Mouse (Mus musculus) heart, embryonic 12.5 days (tissue): ENCODE measurements around the gene Magi2. TPM values are rescaled to one million over a fixed set of nuclear protein-coding genes. Genes with fewer than 3 reads are reported as not detected.
"Not testable (repeated sequence)": the region's sequence is repeated elsewhere in the genome, so short reads cannot be mapped to it uniquely, and the experiment has no call there.

ENCODE experiments used
- ATAC-seq: fragments of 200-750 bp; cut with Nextera tagmentation; 2 replicates; pipeline ENCODE4 v1.8.0; 2017; ENCODE audit warnings: moderate TSS enrichment, moderate library complexity; ENCODE audit not compliant: insufficient number of reproducible peaks, low FRiP score
- H3K27ac ChIP-seq: fragments of 300-500 bp; sonication (generic); 2 replicates; pipeline ENCODE4 v1.5.1; 2016; ENCODE audit warnings: mild to moderate bottlenecking, moderate library complexity; ENCODE audit not compliant: poor library complexity, severe bottlenecking
- H3K27me3 ChIP-seq: fragments of 300-500 bp; sonication (generic); replicated peaks from 2 replicates; pipeline ENCODE4 v1.6.1; 2016; ENCODE audit warnings: mild to moderate bottlenecking, moderate library complexity
- H3K36me3 ChIP-seq: fragments of 300-500 bp; sonication (generic); 2 replicates; pipeline ENCODE4 v1.6.1; 2016; ENCODE audit warnings: mild to moderate bottlenecking, moderate library complexity
- H3K4me1 ChIP-seq: fragments of 300-500 bp; sonication (generic); replicated peaks from 2 replicates; pipeline ENCODE4 v1.6.1; 2016; ENCODE audit warnings: mild to moderate bottlenecking
- H3K4me2 ChIP-seq: fragments of 300-500 bp; sonication (generic); 2 replicates; pipeline ENCODE4 v1.6.1; 2016; ENCODE audit warnings: mild to moderate bottlenecking, moderate library complexity
- H3K4me3 ChIP-seq: fragments of 300-500 bp; sonication (generic); 2 replicates; pipeline ENCODE4 v1.5.1; 2016; ENCODE audit warnings: mild to moderate bottlenecking
- H3K9ac ChIP-seq: fragments of 300-500 bp; sonication (generic); 2 replicates; pipeline ENCODE4 v1.6.1; 2016; ENCODE audit warnings: mild to moderate bottlenecking, moderate library complexity
- H3K9me3 ChIP-seq: fragments of 300-500 bp; sonication (generic); replicated peaks from 2 replicates; pipeline ENCODE4 v1.6.1; 2016; ENCODE audit warnings: mild to moderate bottlenecking, moderate library complexity
- WGBS: fragments of 180-500 bp; shearing (Covaris S2); methylation state at CpG from one replicate; pipeline ENCODE4 v1.1.7; 2016; 5-methylcytosine and 5-hydroxymethylcytosine counted together
- polyA plus RNA-seq: library from polyadenylated mRNA; unstranded; fragments of >200 nt; fragmentation: Nextera tagmentation; extraction: Ambion mirVana; gene quantifications from 2 replicates; pipeline ENCODE4 v1.2.1, GENCODE M21; 2016

Gene Magi2
- polyA plus RNA-seq, 1 experiment from 2014 or later, result 3.9 TPM

DNA sequence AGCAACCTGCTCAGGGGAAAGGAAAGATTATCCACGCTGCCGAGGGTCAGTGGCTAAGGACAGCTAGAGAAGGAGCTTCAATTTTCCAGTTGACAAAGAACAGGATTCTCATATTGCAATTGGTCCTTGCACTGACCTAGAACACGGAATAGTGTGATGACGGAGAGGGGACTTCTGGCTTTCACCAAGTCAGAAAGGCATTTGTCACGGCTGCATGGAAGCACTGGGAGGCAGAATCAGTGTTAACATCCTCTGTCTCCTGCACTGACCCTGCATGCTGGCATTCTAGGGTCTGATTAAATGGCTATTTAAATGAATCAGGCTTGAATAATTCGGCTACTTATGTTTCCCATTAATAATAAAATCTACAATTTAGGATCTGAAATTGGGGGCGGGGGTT lies 1455.4 kb downstream of the Magi2 start:
- no peak for ATAC-seq

GRCm38 (mm10) chr5:20684112-20684511 lies 1457.3 kb downstream of the Magi2 start:
- no peaks in the 10 kb centered on the region for H3K27me3 ChIP-seq
- no peaks in the 10 kb centered on the region for H3K36me3 ChIP-seq
- H3K4me2 ChIP-seq, result no peak overlapping the region
- H3K9ac ChIP-seq, result no peak overlapping the region
- H3K9me3 ChIP-seq, result no peaks in the 10 kb centered on the region
- no peak for ATAC-seq
- no peak overlapping the region for H3K4me3 ChIP-seq
- 62% methylated on average over 6 of the region's 6 CpGs for WGBS
- H3K4me1 ChIP-seq, result no peaks in the 10 kb centered on the region
- H3K27ac ChIP-seq, result no peak overlapping the region

More for the DNA sequence above, 1455.4 kb downstream of the Magi2 start:
- no peaks in the 10 kb centered on the region for H3K36me3 ChIP-seq
- WGBS, result 68% methylated on average over 7 of the region's 7 CpGs
- no peaks in the 10 kb centered on the region for H3K4me1 ChIP-seq
- no peak overlapping the region for H3K9ac ChIP-seq
- no peaks in the 10 kb centered on the region for H3K9me3 ChIP-seq
- H3K4me3 ChIP-seq, result no peak overlapping the region
- no peaks in the 10 kb centered on the region for H3K27me3 ChIP-seq
- no peak overlapping the region for H3K4me2 ChIP-seq
- H3K27ac ChIP-seq, result no peak overlapping the region

DNA sequence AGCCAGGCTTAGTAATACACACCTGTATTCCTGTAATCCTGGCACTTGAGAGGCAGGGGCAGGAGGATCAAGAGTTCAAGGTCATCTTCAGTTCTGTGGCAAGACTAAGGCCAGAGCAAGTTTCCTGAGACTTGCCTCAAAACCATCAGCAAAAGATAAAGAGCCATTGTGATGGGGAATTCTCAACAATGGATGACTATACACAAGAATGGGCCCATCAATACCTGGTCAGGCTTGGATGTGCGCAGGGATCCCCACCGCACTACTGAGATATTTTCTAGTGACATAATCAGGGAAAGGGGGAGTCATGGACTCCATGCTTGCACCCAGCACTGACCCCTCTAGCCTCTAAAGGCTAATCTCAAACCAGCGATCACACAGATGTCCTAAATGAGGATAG lies 1465.4 kb downstream of the Magi2 start:
- Histone ChIP-seq H3K4me3 (no peak overlapping the region), H3K27me3 (no peaks in the 10 kb centered on the region), H3K4me1 (no peaks in the 10 kb centered on the region), H3K27ac (no peak overlapping the region), H3K36me3 (no peaks in the 10 kb centered on the region), H3K9ac (no peak overlapping the region), H3K9me3 (peaks cover 9% of the 10 kb centered on the region), H3K4me2 (no peak overlapping the region)
- no peak for ATAC-seq
- WGBS, result 96% methylated on average over 3 of the region's 3 CpGs

- WGBS, result 71% methylated on average over 5 of the region's 5 CpGs
Observed at GRCm38 (mm10) chr5:20699116-20699515, 1472.3 kb downstream of the Magi2 start.

GRCm38 (mm10) chr5:20701483-20702421 lies 1474.9 kb downstream of the Magi2 start:
- Histone ChIP-seq H3K4me3 (peak overlapping the region; percentile 65), H3K27me3 (no peaks in the 10 kb centered on the region), H3K9ac (peak overlapping the region; percentile 85), H3K9me3 (no peaks in the 10 kb centered on the region), H3K27ac (peak overlapping the region; percentile 84), H3K4me2 (peak overlapping the region; percentile 80), H3K4me1 (peaks cover 4% of the 10 kb centered on the region; the same call in 1 of the 2 replicates), H3K36me3 (no peaks in the 10 kb centered on the region)
- ATAC-seq, result peak; percentile 90
- WGBS, result under 1% methylated on average over 57 of the region's 57 CpGs

More at GRCm38 (mm10) chr5:20699116-20699515, 1472.3 kb downstream of the Magi2 start:
- Histone ChIP-seq H3K4me3 (no peak overlapping the region), H3K27ac (no peak overlapping the region), H3K9me3 (peaks cover 3% of the 10 kb centered on the region), H3K27me3 (no peaks in the 10 kb centered on the region), H3K4me1 (peaks cover 4% of the 10 kb centered on the region; the same call in 1 of the 2 replicates), H3K4me2 (no peak overlapping the region), H3K9ac (no peak overlapping the region), H3K36me3 (no peaks in the 10 kb centered on the region)
- ATAC-seq, result no peak

GRCm38 (mm10) chr5:20702480-20703303 lies 1475.9 kb downstream of the Magi2 start:
- peak overlapping the region; percentile 80 for H3K4me2 ChIP-seq
- H3K4me1 ChIP-seq, result peaks cover 4% of the 10 kb centered on the region; the same call in 1 of the 2 replicates
- H3K9me3 ChIP-seq, result no peaks in the 10 kb centered on the region
- H3K9ac ChIP-seq, result peak overlapping the region; percentile 85
- WGBS, result under 1% methylated on average over 56 of the region's 57 CpGs
- peak overlapping the region; percentile 84 for H3K27ac ChIP-seq
- ATAC-seq, result peak; percentile 55; the same call in 1 of the 2 replicates
- H3K27me3 ChIP-seq, result no peaks in the 10 kb centered on the region
- peak overlapping the region; percentile 65 for H3K4me3 ChIP-seq
- no peaks in the 10 kb centered on the region for H3K36me3 ChIP-seq

- Histone ChIP-seq H3K4me2 (peak overlapping the region; percentile 80), H3K27ac (no peak overlapping the region), H3K9ac (no peak overlapping the region), H3K4me3 (peak overlapping the region; percentile 65; the same call in 1 of the 2 replicates), H3K4me1 (peaks cover 4% of the 10 kb centered on the region; the same call in 1 of the 2 replicates), H3K27me3 (no peaks in the 10 kb centered on the region), H3K36me3 (no peaks in the 10 kb centered on the region), H3K9me3 (no peaks in the 10 kb centered on the region)
- 66% methylated on average over 5 of the region's 5 CpGs for WGBS
- no peak for ATAC-seq
Observed at GRCm38 (mm10) chr5:20703304-20703700, 1476.5 kb downstream of the Magi2 start.

- no peak for ATAC-seq
- H3K27ac ChIP-seq, result no peak overlapping the region
- peaks cover 4% of the 10 kb centered on the region; the same call in 1 of the 2 replicates for H3K4me1 ChIP-seq
- H3K9ac ChIP-seq, result no peak overlapping the region
- no peaks in the 10 kb centered on the region for H3K9me3 ChIP-seq
- no peak overlapping the region for H3K4me3 ChIP-seq
- no peaks in the 10 kb centered on the region for H3K36me3 ChIP-seq
- 86% methylated on average over 13 of the region's 13 CpGs for WGBS
- H3K27me3 ChIP-seq, result no peaks in the 10 kb centered on the region
- no peak overlapping the region for H3K4me2 ChIP-seq
Observed at GRCm38 (mm10) chr5:20703971-20704575, 1477.2 kb downstream of the Magi2 start.

- Histone ChIP-seq H3K36me3 (no peaks in the 10 kb centered on the region), H3K27me3 (no peaks in the 10 kb centered on the region)
Observed at GRCm38 (mm10) chr5:20704886-20705285, 1478.0 kb downstream of the Magi2 start.

DNA sequence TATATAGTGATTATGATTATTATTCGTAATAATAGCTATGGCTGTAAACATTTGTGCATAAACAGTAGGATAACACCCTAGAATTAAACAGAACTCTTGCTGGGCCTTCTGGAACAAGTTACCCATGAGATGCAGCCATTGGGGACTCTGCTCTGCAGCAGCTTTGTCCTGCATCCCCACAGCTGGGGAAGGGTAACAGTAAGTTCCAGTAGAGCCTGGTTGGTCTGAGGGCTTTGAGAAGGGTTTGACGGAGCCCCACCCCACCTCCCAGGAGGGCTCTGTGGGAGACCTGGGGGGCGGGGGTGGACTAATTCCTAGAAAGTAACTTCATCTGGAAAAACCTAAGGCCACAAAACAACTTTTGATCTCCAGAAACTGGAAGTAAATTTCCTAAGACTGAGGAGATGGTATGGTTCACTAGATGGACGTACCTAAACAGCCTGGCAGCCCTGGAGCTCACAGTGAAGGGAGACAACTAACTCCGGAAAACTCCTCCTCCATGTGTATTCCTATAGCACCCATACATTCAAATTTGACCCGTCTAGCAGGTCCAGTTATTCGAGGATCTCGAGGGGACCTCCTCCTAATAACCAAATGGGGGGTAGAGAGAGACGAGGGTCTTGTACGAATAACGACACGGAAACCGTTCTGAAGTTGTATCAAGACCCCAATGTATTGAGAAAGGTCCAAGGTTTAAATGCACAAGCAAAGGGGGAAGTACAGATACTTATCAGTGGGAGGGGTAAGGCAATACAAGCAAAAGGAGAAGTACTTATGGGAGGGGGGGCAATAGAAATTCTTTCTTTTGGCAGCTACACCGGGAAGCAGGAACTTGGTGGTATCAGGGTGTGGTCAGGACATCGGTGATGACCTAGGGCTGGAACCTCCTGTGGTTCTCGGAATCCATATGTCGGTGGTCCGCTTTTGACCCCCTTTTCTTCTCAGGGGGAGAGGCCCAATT lies 1479.8 kb downstream of the Magi2 start:
- not testable (repeated sequence) for H3K9ac ChIP-seq, H3K9me3 ChIP-seq, ATAC-seq, H3K4me2 ChIP-seq, H3K27me3 ChIP-seq, H3K27ac ChIP-seq, H3K4me1 ChIP-seq, H3K36me3 ChIP-seq, H3K4me3 ChIP-seq
- 85% methylated on average over 15 of the region's 18 CpGs for WGBS

More at GRCm38 (mm10) chr5:20704886-20705285, 1478.0 kb downstream of the Magi2 start:
- Histone ChIP-seq H3K4me1 (peaks cover 4% of the 10 kb centered on the region; the same call in 1 of the 2 replicates), H3K9me3 (no peaks in the 10 kb centered on the region), H3K4me2 (no peak overlapping the region), H3K9ac (no peak overlapping the region), H3K4me3 (no peak overlapping the region), H3K27ac (no peak overlapping the region)
- no peak for ATAC-seq
- 53% methylated on average over 4 of the region's 4 CpGs for WGBS
